Mouse (Mus musculus) heart, adult 18-20 months (tissue): ENCODE results near the gene Actb. TPM values are rescaled to one million over a fixed set of nuclear protein-coding genes. Genes with fewer than 3 reads are reported as not detected.
"Not testable (repeated sequence)": the region's sequence is repeated elsewhere in the genome, so short reads cannot be mapped to it uniquely, and the experiment has no call there.

ENCODE experiments used
- DNase-seq, 2 experiments: peaks; one replicate each; pipeline ENCODE4 v3.0.0; 2021 to 2022; ENCODE audit warnings: mixed read lengths in 1 of 2
- total RNA-seq, 2 experiments: library from RNA; stranded (reverse); gene quantifications; 2 replicates each; pipeline ENCODE4 v1.2.3; 2021

Actb gene
- total RNA-seq, 2 experiments from 2014 or later = 875 to 1,008 TPM

DNA sequence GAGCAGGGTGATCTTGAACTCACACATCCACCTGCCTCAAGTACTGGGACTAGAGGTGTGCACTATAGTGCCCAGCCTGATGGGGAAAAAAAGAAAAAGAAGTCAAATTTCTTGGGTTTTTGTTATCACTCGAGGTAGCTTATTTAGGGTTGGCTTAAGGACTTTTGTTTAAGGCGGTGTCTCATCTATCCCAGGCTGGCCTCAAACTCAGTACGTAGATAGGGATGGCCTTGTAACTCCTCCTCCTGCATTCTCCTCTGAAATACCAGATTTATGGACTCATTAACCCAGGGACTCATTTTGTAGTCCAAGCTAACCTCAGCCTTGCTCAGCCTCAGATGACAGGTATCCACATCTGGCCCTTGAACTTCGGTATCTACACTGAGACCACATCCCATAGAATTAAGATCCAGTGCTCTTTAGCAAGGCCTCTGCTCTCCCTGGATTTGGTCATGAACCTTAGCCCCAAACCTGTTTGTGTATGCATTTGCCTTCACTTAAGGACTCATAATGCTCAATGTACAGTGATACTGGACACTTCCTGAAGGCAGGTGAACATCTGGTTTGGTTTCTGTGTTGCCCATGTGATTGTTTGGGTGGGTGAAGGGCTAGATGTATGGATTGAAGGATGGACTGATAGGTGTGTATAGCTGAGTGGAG lies 4.6 kb downstream of the Actb start:
- no peak for DNase-seq

DNA sequence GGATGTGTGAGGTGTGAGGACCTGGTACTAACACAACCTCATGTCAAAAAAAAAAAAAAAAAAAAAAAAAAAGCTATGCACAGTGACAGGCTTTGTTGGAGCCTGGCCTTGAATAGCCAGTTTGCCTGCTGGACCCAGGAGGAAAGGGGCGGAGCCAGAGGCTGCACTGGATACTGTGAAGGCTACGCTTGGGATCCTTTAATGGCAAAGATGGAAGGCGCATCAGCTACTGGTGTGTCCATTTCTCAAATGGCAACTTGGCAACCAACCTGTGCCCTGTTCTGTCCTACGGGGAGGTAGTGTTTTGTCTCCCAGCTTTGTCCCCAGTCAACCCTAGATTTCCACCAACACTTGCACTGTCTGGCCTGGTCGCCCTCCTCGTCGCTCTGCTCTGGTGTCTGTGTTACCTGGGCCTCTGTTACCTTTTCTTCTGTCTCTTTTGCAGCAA lies 5.2 kb downstream of the Actb start:
- peak; percentile 57 to 62 for DNase-seq

DNA sequence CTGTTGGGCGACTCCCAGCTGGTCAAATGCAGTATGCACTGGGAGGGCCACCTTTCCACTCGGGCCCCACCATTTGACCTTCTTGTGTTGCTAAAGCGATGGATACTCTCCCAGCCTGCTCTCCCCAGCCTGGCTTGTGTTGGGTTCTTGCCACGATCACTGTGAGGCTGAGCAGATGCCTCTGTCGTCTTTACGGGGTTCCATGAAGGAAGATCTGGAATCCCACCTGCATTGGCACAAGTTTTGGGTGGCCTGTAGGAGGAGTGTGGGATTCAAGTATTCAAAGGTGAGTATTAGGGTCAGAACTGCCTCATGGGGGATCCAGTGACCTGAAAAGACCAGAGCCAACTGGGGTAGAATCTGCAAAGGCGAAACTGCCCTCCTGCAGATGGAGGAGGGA lies 5.9 kb downstream of the Actb start:
- DNase-seq = peak in 1 of 2 experiments; percentile 24

DNA sequence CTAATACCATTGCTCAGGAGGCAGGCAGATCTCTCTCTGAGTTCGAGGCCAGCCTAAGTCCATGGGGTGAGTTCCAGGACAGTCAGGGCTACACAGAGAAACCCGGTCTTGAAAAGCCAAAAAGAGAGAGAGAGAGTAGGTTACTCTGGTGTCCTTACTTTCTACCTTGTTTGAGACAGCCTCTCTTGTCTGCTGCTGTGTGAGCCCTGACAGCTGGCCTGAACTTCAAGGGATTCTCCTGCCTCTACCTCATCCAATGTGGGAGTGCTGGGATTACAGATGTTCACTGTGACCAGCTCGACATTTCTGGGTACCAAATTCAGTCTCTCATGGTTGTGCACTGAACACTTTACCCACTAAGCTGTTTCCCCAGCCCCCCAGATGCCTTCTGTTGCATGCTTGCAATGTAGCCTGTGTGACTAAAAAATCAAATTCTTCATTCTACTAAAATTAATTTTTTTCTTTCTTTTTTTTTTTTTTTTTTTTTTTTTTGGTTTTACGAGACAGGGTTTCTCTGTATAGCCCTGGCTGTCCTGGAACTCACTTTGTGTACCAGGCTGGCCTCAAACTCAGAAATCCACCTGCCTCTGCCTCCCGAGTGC lies 6.5 kb downstream of the Actb start:
- no peak for DNase-seq

DNA sequence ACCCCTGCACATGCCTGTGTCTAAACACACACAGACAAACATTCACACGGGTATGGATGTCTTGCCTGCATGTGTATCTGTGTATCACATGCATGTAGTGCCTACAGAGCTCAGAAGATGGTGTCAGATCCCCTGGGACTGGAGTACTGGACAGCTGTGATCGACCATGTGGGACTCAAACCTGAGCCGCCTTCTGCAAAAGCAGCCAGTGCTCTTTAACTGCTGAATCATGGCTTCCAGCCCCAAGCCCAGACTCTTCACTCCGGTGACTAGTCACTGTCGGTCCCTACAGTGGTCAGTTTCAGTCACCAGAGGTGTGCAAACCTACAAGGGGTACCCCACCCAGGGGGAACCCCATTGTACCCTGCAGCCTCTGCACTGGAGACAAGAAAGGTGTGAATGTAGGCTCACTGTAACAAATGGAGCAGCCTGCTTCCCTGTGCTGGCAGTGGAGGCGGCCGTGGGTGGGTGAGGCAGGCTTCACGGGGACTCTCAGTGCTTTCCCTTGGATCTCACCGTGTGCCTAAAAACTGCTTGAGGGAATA lies 7.4 kb downstream of the Actb start:
- DNase-seq = no peak

DNA sequence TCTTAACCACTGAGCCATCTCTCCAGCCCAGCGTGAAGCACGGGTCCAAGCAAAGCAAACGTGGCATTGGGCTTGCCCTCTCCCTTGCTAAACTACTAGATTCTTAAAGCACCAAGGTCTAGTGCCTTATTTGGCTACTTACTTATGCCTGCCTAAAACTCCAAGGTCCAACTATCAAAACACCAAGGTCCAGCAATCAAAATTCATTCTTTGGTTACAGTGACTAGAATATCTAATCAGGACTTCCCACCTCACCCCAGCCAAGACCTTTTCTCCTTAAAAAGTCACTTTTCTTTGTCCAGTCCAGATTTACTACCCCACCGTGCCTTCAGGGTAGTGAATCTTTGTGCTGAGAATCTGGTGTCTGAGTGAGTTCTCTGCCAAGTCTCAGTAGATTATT lies 8.2 kb downstream of the Actb start:
- no peak for DNase-seq

DNA sequence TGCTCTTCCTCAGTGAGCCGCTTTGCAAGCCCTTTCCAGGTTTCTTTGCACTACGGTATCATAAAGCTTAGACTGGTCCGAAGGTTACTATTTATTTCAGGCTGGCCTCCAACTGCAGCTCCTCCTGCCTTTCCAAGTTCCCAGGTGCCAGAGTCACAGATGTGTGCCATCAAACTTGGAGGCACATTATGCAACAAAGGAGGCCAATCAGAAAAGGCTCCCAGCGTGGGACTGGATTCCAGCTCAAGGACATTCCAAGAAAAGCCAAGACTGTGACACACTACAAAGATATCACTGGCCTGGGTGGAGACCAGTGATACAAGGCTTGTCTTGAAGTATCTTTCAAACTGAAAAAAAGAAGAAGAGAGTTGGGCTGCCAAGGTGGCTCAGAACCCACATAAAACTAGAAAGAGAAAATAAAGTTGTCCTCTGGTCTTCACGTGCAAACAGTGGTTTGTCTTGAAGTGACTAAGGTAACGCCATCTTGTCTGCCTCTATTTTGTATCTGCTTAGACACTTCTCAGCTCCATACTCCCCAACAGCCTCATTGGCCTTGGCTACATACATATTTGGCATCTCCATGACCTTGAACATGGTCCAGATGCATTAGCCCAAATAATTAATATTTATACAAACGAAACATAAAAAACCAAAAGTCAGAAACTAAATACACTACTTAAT lies 8.8 kb downstream of the Actb start:
- DNase-seq = peak; percentile 54 to 59

DNA sequence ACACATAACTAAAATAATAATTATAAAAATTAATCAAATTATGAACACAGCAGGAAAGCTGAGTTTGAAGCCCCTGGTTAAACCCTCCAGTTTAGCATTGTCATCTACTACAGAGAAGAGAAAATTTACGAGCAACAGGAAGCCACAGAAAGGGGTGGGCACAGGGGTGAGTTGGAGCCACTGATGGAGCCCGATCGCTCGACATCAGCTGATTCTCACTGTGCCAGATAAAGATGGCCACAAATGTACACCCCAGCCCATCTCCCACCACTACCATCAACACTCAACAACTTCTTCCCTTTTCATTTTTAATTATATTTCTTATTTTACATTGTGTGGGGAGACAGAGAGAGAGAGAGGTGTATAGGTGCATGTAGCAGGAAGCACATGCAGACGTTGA lies 9.8 kb downstream of the Actb start:
- DNase-seq = no peak

DNA sequence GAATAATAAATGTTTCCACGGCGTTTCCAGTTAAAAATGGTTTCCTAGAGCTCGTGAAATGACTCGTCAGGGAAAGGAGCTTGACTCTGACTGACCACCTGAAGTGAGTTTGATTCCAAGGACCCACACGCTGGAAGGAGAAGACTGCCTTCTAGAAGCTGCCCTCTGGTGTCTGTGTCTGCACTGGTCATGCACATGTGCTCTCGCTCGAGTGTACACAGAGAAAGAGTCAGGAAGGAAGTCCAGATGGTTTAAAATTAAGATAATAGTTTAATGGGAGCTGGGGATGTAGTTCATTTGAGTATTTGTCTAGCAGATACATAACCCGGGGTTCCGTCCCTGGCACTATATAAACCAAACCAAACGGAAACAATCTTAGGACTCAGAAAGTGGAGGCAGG lies 10.4 kb downstream of the Actb start:
- DNase-seq = no peak

DNA sequence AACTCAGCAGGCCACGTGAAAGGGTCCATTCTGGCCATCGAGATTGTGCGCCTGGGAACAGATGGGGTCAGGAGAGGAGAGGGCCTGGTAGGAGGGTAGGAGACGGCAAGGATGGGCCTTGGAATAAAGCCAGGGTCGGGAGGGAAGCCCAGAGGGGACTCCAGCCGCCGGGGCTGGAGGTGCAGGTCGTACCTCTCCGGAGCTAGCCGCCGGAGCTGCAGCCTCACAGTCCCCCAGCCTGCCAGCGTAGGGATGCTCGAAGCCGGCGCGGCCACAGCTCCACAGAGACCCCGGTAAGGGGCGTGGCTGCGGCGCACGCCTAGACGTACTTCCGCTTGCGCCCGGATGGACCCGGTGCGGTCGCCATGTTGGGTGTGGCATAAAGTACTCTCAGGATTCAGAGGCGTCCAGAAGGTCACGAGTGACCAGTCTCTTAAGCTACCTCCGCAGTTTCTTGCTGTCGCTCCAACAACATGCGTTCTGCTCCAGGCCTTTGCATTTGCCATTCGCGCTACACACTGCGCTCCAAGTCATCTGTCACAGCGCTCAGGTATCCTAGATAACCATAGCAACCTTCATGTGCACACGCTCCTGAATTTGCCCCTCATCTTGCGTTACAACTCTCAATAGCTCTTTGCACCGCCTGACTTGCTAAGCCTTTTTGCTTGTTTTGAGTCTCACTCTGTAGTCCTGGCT lies 11.5 kb downstream of the Actb start, which contains the start of gene Fbxl18:
Gene Fbxl18 (minus strand): TSS at position 504 of the 696 bp plus-strand sequence.
- peak; percentile 94 to 96 for DNase-seq

DNA sequence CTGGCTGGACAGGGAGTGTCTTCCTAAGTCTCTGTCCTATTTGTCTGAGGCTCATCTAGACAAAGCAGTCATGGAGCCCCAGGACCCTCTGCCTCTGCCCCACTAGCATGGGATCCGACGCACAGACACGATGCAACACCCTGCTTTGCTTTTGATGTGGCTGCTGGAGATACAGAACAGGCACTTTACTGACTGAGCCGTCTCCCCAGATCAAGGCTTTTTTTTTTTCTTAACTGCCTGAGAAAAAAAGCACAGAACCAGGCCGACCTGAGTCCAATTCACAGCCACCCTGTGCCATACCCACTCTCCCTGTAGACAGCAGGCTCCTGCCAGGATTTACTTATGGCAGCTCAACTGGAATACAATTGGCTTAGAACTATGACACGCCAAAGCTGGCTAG lies 15.2 kb downstream of the Actb start:
- DNase-seq = no peak

DNA sequence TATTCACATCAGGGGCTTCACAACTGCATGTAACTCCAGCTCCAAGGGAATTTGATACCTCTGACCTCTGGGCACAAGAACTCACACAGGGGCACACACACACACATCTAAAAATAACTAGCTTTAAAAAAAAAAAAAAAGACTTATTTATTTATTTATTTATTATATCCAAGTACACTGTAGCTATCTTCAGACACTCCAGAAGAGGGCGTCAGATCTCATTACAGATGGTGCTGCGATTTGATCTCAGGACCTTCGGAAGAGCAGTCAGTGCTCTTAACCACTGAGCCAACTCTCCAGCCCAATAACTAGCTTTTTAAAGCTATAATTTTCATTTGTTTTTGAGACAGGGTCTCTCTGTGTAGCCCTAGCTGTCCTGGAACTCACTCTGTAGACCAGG lies 19.0 kb downstream of the Actb start:
- DNase-seq = not testable (repeated sequence)

DNA sequence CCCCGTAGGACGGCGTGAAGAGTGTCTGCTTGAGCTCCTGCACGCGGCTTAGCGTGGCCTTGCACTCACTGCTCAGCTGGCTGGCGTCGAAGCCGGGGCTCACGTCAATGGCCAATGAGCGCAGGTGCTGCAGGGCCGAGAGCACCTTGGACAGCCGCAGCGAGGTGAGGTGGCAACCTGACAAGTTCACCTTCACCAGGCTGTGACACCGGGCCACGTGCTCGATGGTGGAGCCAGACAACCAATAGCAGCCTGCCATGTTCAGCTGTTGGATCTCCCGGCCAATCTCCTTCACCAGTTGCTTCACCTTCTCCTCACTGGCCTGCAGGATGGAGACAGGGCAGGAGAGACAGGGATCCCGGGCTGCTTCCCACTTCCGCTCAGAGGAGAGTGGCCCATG lies 19.8 kb downstream of the Actb start:
- no peak for DNase-seq

DNA sequence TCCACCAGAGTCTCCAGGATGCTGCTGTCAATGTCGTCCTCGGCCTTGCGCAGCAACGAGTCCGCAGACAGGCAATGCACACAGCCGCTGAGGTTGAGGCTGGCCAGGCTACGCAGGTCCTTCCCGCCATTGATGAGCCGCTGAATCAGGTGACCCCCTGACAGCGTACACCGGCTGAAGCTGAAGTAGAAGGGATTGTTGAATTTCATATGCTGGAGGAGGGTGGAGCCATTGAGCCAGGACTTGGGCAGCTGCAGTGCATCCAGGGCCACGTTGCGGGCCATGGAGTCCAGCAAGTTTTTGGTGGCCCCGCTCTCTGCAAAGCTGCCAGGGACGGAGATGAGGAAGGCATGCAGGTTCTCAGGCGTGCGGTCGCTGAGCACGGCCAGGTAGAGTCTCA lies 20.4 kb downstream of the Actb start:
- no peak for DNase-seq

DNA sequence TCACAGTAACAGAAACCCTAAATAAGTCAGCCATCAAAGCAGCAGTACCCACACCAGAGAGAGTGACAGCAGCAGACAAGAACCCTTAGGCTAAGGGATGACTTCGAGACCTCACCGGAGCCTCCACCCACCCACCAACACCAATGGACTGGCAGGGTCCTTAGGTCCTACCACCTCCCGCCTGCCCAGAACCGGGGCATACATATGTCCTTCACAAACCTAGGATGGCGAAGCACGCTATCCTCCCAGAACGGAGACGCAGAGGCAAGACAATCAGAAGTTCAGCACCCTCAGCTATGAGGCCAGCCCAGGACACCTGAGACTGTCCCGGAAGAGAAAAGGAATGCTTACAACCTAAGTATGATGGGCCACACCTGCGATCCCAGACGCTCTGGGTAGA lies 24.1 kb downstream of the Actb start:
- no peak for DNase-seq

DNA sequence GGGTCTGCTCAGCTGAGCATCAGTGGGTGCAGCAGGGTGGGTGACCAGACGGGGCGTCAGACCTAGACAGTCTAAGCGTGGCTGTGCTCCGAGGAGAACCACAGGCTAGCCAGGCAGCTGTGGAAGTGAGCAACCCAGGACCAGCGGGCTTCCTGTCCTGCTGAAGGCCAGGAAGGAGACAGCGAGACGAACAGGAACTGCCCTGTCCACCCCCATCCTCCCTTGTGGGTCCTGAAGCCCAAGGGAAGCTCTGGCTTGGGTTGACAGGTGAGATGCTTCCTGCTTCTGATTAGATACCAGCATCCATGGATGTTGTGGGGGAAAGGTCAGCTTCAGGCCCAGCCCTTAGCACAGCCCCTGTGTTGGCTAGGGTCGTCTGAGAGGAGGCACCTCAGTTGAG lies 24.6 kb downstream of the Actb start:
- no peak for DNase-seq

DNA sequence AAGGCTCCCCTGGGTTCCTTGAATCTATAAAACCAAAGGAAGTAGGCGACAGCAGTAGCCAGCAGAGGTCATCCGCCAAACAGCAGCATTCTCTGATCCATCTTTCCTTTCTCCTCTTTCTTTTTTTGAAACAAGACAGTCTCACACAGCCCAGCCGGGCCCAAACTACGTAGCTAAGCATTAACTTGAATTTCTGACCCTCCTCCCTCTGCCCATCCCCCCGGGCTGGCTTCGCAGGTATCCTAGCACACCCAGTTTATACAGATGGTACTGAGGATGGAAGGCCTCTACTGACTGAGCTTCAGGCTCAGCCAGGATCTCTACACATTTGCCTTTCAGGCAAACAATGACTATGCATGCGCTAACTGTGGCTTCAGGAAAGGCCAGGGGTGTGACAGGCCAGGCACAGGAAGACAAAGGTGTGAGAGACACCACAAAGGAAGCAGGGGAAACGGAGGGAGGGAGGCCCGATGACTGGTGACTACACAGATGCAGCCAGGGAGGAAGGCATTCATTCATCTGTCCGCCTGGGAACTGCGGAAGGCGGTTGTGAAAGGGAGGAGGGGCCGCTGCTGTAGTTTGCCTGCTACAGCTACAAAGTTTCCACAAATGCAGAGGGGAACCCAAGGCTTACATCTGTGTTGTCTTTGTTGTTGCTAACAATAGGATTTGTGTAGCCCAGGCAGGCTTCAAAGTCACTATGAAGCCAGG lies 25.6 kb downstream of the Actb start:
- peak; percentile 35 to 70 for DNase-seq

DNA sequence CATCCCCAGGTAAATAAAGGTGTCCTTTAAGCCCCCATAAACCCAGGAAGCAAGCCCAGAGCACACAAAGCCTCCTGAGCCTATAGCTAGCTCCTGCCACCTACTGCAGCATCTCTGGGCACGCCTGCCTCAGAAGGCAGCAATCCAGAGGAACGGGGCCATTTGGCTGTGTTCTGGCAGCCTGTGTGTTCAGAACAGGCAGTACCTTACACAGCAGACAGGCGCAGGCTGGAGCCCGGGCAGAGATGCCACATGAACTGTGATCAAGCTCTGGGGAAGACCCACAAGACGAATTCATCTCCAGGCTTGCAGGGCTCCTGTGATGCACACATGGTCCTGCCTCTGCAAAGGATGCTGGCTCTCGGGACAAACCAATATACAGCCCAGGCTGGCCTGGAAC lies 26.3 kb downstream of the Actb start:
- no peak for DNase-seq

DNA sequence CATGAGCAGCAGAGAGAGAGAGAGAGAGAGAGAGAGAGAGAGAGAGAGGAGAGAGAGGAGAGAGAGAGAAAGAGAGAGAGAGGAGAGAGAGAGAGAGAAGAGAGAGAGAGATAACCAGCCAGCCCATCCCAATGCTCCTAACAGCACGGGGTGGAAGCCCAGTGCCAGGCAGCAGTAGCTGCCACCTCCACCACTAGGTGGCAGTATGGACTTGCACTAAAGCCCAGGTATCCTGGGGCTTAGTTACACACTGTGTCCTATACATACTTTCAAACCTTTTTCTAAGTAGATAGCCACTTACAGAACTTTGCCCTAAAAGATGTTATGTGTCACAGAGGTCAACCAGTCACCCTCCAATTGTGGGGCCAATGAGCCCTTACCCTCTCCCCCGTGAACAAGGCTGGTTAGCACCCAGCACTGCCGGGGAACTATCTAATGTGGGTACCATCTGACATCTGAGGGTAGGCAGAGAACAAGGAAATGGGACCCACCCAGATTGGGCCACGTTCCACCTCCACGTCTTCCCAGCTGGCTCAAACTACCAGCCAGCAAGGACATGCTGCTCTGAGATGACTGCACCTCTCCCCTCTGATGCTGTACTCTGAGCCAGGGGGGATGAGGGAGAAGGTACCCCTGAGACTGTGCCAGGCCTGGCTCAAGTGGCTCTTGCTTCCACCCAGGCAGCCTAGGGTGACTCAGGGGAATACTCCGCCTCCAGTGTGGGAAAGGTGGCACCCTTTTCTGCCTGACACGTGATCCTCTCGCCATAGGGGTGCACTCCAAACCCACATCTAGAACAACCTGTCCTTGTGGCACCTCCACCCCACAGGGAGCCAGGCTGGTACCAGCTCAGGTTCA lies 27.0 kb downstream of the Actb start:
- peak; percentile 81 to 87 for DNase-seq

DNA sequence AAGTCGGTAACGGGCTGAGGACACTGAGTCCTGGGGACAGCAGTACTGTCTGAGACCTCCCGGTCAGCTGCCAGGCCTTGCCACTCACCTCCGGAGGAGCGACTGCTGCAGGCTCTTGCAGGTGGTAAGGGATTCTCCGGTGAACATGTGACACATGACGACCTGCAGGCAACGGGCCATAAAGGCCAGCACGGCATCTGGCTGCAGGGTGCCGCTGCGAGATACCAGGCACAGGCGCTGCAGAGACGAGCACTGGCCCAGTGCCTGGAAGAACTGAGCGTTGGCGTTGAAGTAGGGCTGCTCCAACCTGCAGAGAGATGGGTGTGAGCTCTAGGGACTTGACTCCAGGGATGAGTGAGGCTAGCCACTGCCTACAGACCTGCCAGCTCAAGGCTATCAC lies 28.0 kb downstream of the Actb start:
- peak in 1 of 2 experiments; percentile 34 for DNase-seq
